Mouse (Mus musculus) MEL (cell line): ENCODE results near the gene Pon3. TPM values are rescaled to one million over a fixed set of nuclear protein-coding genes. Genes with fewer than 3 reads are reported as not detected.

Experiments used
- DNase-seq: peaks from one replicate; pipeline ENCODE4 v3.0.0; 2011; ENCODE audit warnings: low read depth, low spot score
- H3K27ac ChIP-seq: 2 replicates; pipeline ENCODE4 v1.5.1; 2012; ENCODE audit warnings: low read depth, mild to moderate bottlenecking, control low read depth, low read length, moderate library complexity; ENCODE audit not compliant: control insufficient read depth
- H3K27me3 ChIP-seq, 2 experiments: fragments of 150-350 bp in 1 of 2; sonication (generic) in 1 of 2; 2 replicates each; pipeline ENCODE4 v1.6.1; 2012; ENCODE audit warnings: low read length in 2 of 2, mild to moderate bottlenecking in 2 of 2, improper control_type of control experiment in 1 of 2, moderate library complexity in 1 of 2; ENCODE audit not compliant: insufficient read depth in 2 of 2, control insufficient read depth in 1 of 2
- H3K36me3 ChIP-seq, 2 experiments: 2 replicates each; pipeline ENCODE4 v1.6.1; 2012 to 2014; ENCODE audit warnings: low read length in 2 of 2, improper control_type of control experiment in 1 of 2, inconsistent platforms in 1 of 2, mild to moderate bottlenecking in 1 of 2; ENCODE audit not compliant: insufficient read depth in 2 of 2, control insufficient read depth in 1 of 2
- H3K4me1 ChIP-seq, 2 experiments: fragments of 150-350 bp in 1 of 2; sonication (generic) in 1 of 2; 2 replicates each; pipeline ENCODE4 v1.6.1; 2012; ENCODE audit warnings: low read length in 2 of 2, improper control_type of control experiment in 1 of 2, mild to moderate bottlenecking in 1 of 2; ENCODE audit not compliant: insufficient read depth in 2 of 2, control insufficient read depth in 1 of 2
- H3K4me3 ChIP-seq, 2 experiments: fragments of 150-350 bp in 1 of 2; sonication (generic) in 1 of 2; 2 replicates each; pipeline ENCODE4 v1.5.1; 2012; ENCODE audit warnings: low read depth in 2 of 2, low read length in 2 of 2, mild to moderate bottlenecking in 2 of 2, moderate library complexity in 2 of 2, control low read depth in 1 of 2, improper control_type of control experiment in 1 of 2; ENCODE audit not compliant: control insufficient read depth in 1 of 2, insufficient read depth in 1 of 2
- H3K79me2 ChIP-seq: 2 replicates; pipeline ENCODE4 v1.6.1; 2012; ENCODE audit warnings: mild to moderate bottlenecking, low read length, moderate library complexity; ENCODE audit not compliant: control insufficient read depth, poor library complexity, insufficient read depth
- H3K9ac ChIP-seq: 2 replicates; pipeline ENCODE4 v1.6.1; 2012; ENCODE audit warnings: low read depth, mild to moderate bottlenecking, control low read depth, low read length, moderate library complexity; ENCODE audit not compliant: control insufficient read depth, poor library complexity, severe bottlenecking
- H3K9me3 ChIP-seq: fragments of 150-350 bp; sonication (generic); replicated peaks from 2 replicates; pipeline ENCODE4 v1.6.1; 2012; ENCODE audit warnings: mild to moderate bottlenecking, low read length, improper control_type of control experiment, moderate library complexity; ENCODE audit not compliant: insufficient read depth
- CHD1 ChIP-seq: IDR thresholded peaks from 2 replicates; pipeline ENCODE4 v1.6.1; 2012; ENCODE audit warnings: low read depth, mild to moderate bottlenecking, inconsistent platforms, low read length, improper control_type of control experiment
- CHD2 ChIP-seq: IDR thresholded peaks from 2 replicates; pipeline ENCODE4 v1.6.1; 2011; ENCODE audit warnings: low read length, improper control_type of control experiment
- E2F4 ChIP-seq: IDR thresholded peaks from 2 replicates; pipeline ENCODE4 v1.6.1; 2011; ENCODE audit warnings: low read depth, low read length, improper control_type of control experiment, borderline replicate concordance
- ELF1 ChIP-seq: IDR thresholded peaks from 2 replicates; pipeline ENCODE4 v1.6.1; 2014; ENCODE audit warnings: low read depth, mild to moderate bottlenecking, inconsistent platforms, low read length, improper control_type of control experiment, moderate library complexity
- EP300 ChIP-seq, 2 experiments: IDR thresholded peaks; 2 replicates each; pipeline ENCODE4 v1.6.1; 2011; ENCODE audit warnings: improper control_type of control experiment in 2 of 2, low read length in 2 of 2, low read depth in 1 of 2, mild to moderate bottlenecking in 1 of 2
- GABPA ChIP-seq: IDR thresholded peaks from 2 replicates; pipeline ENCODE4 v1.6.1; 2012; ENCODE audit warnings: low read depth, mild to moderate bottlenecking, inconsistent platforms, low read length, improper control_type of control experiment, moderate library complexity
- JUND ChIP-seq: IDR thresholded peaks from 2 replicates; pipeline ENCODE4 v1.6.1; 2011; ENCODE audit warnings: low read depth, mild to moderate bottlenecking, improper control_type of control experiment, low read length
- MEF2A ChIP-seq: IDR thresholded peaks from 2 replicates; pipeline ENCODE4 v1.6.1; 2014; ENCODE audit warnings: low read depth, mild to moderate bottlenecking, inconsistent platforms, low read length, improper control_type of control experiment; ENCODE audit not compliant: poor library complexity, insufficient replicate concordance, severe bottlenecking; ENCODE audit errors: extremely low read depth
- MXI1 ChIP-seq: IDR thresholded peaks from 2 replicates; pipeline ENCODE4 v1.6.1; 2011; ENCODE audit warnings: mild to moderate bottlenecking, low read depth, low read length, improper control_type of control experiment
- MYB ChIP-seq: IDR thresholded peaks from 2 replicates; pipeline ENCODE4 v1.6.1; 2011; ENCODE audit warnings: mild to moderate bottlenecking, low read depth, low read length, improper control_type of control experiment
- MYC ChIP-seq: IDR thresholded peaks from 2 replicates; pipeline ENCODE4 v1.6.1; 2011; ENCODE audit warnings: low read depth, mild to moderate bottlenecking, low read length, improper control_type of control experiment, moderate library complexity
- NELFE ChIP-seq: IDR thresholded peaks from 2 replicates; pipeline ENCODE4 v1.6.1; 2011; ENCODE audit warnings: low read depth, low read length, improper control_type of control experiment
- NRF1 ChIP-seq: IDR thresholded peaks from 2 replicates; pipeline ENCODE4 v1.6.1; 2014; ENCODE audit warnings: low read depth, mild to moderate bottlenecking, inconsistent platforms, low read length, improper control_type of control experiment, moderate library complexity; ENCODE audit not compliant: poor library complexity, insufficient read depth, severe bottlenecking
- POLR2AphosphoS2 ChIP-seq: IDR thresholded peaks from 2 replicates; pipeline ENCODE4 v1.6.1; 2011; ENCODE audit warnings: low read length, improper control_type of control experiment
- POLR2AphosphoS5 ChIP-seq: IDR thresholded peaks from 2 replicates; pipeline ENCODE4 v1.6.1; 2012; ENCODE audit warnings: low read depth, borderline replicate concordance, mild to moderate bottlenecking, inconsistent platforms, low read length, moderate library complexity, mixed read lengths
- RCOR1 ChIP-seq: IDR thresholded peaks from 2 replicates; pipeline ENCODE4 v1.6.1; 2012; ENCODE audit warnings: low read depth, mild to moderate bottlenecking, inconsistent platforms, low read length, improper control_type of control experiment
- SIN3A ChIP-seq: IDR thresholded peaks from 2 replicates; pipeline ENCODE4 v1.6.1; 2012; ENCODE audit warnings: low read length, improper control_type of control experiment, inconsistent platforms
- SMC3 ChIP-seq: IDR thresholded peaks from 2 replicates; pipeline ENCODE4 v1.6.1; 2011; ENCODE audit warnings: low read depth, low read length, improper control_type of control experiment
- TBP ChIP-seq: IDR thresholded peaks from 2 replicates; pipeline ENCODE4 v1.8.0; 2011; ENCODE audit warnings: low read depth, low read length, improper control_type of control experiment
- ZC3H11A ChIP-seq: IDR thresholded peaks from 2 replicates; pipeline ENCODE4 v1.6.1; 2012; ENCODE audit warnings: low read depth, mild to moderate bottlenecking, inconsistent platforms, low read length, improper control_type of control experiment
- polyA plus RNA-seq, 2 experiments: library from polyadenylated mRNA; stranded (reverse) in 1 of 2; unstranded in 1 of 2; fragments of >175 nt in 1 of 2; fragments of >200 nt in 1 of 2; gene quantifications; 2 replicates each; pipeline versions ENCODE4 v1.2.1 to v1.2.4; 2012; ENCODE audit warnings: low replicate concordance in 2 of 2, low read depth in 1 of 2; ENCODE audit not compliant: insufficient read length in 2 of 2, insufficient read depth in 1 of 2, missing spikeins in 1 of 2
- total RNA-seq: library from RNA; depleted of rRNA; stranded (reverse); fragments of 300-350 nt; gene quantifications from 2 replicates; pipeline ENCODE4 v1.2.3, GENCODE M21; 2012

The Pon3 gene
- total and polyA plus RNA-seq, 3 experiments = 2.9 to 5.9 TPM; not detected in 1

DNA sequence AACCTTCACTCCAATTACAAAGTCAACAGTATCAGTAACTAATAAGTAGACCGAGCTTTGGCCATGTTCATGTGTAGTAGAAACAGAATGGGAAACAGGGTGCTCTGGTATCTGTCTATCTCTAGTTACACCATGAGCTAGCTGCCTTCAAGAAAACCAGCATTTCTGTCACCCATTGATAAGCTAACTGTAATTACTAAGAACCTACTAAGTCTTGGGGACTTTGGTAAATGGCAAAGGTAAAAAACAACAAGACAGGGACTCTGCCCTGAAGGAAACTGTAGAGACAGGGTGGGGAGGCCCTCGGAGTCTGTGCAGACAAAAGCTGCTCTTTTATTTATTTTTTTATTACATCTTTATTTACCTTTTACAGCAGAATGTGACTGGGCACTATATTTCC, 31.3 kb upstream of the Pon3 start (continued):
- no peak for TF ChIP-seq POLR2AphosphoS5
- TF ChIP-seq SMC3 = no peak
- no peak for TF ChIP-seq ELF1
- TF ChIP-seq NRF1 = no peak
- TF ChIP-seq MXI1 = no peak
- TF ChIP-seq RCOR1 = peak; percentile 44; the same call in 1 of the 2 replicates
- TF ChIP-seq POLR2AphosphoS2 = no peak
- no peak for TF ChIP-seq CHD1
- TF ChIP-seq JUND = no peak
- peak; percentile 92 to 93 for TF ChIP-seq EP300 (IDR thresholded peaks at IDR 0.05; ENCODE audit: low read depth in 1 of 2, low read length in 2 of 2)
- TF ChIP-seq TBP = no peak; the same call in 1 of the 2 replicates
- TF ChIP-seq SIN3A = no peak; the same call in 1 of the 2 replicates
- peak; percentile 70 for TF ChIP-seq MYB
- TF ChIP-seq E2F4 = no peak

DNA sequence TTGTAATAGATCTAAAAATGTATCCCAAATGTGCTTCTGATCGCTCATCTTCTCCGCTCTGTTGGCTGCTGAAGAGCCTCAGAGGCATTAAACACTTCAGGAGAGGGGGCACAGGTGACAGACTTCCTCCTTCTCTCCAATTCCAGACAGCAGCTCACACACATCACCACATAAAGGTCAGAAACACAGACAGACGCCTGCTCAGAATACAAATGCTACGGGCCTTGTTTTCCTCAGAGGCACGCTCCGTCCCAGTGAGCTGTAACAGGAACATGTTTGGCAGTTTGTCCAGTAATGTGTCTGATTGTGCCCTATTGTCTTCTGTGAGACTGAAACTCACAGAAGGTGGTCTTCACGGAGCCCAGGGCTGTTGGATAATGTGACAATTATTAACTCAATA, 26.3 kb upstream of the Pon3 start:
- Histone ChIP-seq H3K4me1 (peaks cover under 1 to 15% of the 10 kb centered on the region in 2 experiments; a peak in 2 of 4 replicates), H3K27ac (no peak overlapping the region), H3K27me3 (no peaks in the 10 kb centered on the region), H3K36me3 (peaks cover 7 to 19% of the 10 kb centered on the region in 2 experiments), H3K9me3 (no peaks in the 10 kb centered on the region), H3K9ac (no peak overlapping the region), H3K79me2 (no peaks in the 10 kb centered on the region), H3K4me3 (no peak overlapping the region)
- no peak for DNase-seq
- TF ChIP-seq CHD2 = no peak
- TF ChIP-seq GABPA = no peak
- TF ChIP-seq NRF1 = no peak
- TF ChIP-seq POLR2AphosphoS5 = no peak
- TF ChIP-seq MEF2A = no peak
- TF ChIP-seq CHD1 = no peak
- TF ChIP-seq MYC = no peak
- TF ChIP-seq ZC3H11A = no peak
- no peak for TF ChIP-seq NELFE
- TF ChIP-seq RCOR1 = no peak
- no peak for TF ChIP-seq JUND
